Mouse (Mus musculus) naive thymus-derived CD4-positive, alpha-beta T cell, adult 2 months (primary cell): ENCODE data around the gene Zfp691.

Source experiments
- DNase-seq: peaks from one replicate; pipeline ENCODE4 v3.0.0-alpha.2; 2011; ENCODE audit warnings: low read depth

The Zfp691 gene

GRCm38 (mm10) chr4:119167663-119168062 is 6.3 kb downstream of the Zfp691 start:
- DNase-seq, result peak; percentile 93

GRCm38 (mm10) chr4:119167068-119167467 is 6.9 kb downstream of the Zfp691 start:
- no peak for DNase-seq

DNA sequence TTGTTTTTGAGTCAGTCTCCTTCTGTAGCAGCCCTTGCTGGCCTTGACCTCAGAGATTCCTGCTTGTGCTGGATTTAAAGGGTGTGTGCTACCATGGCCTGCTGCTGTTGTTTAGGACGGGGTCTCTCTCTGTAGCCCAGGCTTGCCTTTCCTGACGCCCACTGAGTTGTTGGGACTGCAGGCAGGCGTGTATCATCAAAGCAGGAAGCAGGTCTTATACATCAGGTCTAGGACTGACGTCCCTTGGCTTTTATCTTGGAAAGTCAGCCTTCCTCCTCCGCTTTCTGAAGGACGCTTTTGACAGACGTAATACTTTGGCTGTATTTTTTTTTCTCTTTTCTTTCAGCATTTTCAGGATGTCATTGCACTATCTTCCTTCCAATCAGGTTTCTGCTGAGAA is 8.1 kb downstream of the Zfp691 start:
- DNase-seq, result no peak

GRCm38 (mm10) chr4:119162990-119163389 is 11.0 kb downstream of the Zfp691 start:
- DNase-seq, result no peak

GRCm38 (mm10) chr4:119161358-119161757 is 12.6 kb downstream of the Zfp691 start:
- DNase-seq, result no peak

DNA sequence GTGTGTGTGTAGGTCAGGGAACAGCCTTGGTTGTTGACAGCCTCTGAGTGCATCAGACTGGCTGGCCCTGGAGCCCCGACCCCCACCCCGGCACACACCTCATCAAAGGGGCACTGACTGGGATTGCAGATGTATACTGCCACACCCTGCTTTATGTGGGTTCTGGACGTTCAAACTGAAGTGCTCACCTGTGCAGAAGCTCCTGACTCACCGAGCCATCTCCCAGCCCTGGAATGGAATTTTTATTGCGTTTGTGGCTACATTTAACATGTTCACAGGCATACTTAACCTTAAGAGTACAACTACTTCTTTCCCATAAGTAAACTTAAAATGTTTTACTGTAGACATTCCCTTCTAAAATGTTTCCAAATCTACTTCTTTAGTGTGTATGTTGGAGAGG is 16.1 kb downstream of the Zfp691 start:
- DNase-seq, result no peak

- peak; percentile 75 for DNase-seq
Observed at GRCm38 (mm10) chr4:119157186-119157585, 16.8 kb downstream of the Zfp691 start.

- no peak for DNase-seq
Observed at GRCm38 (mm10) chr4:119148741-119149140, 25.3 kb downstream of the Zfp691 start.

DNA sequence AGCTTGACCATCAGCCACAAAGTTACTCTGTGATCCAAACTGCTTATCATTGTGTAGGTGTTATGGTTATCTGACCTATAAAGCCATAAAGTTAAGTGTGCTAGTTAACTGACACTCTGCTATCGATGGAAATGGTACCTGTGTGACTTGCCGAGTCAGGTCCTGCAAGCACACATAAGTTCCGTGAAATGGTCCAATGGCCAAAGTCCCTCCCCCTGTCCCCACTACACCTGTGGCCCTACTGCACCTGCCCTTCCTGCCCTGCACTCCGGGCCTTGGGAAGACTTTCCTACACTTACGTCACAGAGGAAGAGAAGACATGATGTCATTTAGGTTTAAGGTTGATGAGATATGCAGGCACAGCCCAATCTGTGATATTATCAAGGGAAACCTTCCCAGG is 26.6 kb downstream of the Zfp691 start:
- no peak for DNase-seq

DNA sequence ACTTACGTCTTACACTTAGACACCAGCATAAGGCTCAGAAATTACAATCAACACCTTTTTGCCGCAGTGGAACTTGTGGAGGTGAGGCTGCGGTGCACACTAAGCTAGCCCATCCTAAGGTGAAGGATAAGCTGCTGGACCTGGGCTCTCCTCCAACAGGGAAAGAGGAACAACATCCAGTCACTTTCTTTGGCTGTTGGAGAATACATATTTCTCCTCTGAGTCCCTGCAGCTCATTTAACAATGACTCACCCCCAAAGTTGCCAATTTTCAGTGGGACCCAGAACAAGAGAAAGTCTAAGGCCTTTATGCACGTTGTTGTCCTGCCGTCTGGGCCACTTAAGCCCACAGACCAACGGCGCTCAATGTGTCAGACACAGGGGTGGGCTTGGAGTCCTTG is 27.2 kb downstream of the Zfp691 start:
- no peak for DNase-seq

GRCm38 (mm10) chr4:119142230-119142871 is 31.6 kb downstream of the Zfp691 start:
- peak; percentile 46 for DNase-seq

- DNase-seq, result no peak
Observed at GRCm38 (mm10) chr4:119141191-119141590, 32.8 kb downstream of the Zfp691 start.

DNA sequence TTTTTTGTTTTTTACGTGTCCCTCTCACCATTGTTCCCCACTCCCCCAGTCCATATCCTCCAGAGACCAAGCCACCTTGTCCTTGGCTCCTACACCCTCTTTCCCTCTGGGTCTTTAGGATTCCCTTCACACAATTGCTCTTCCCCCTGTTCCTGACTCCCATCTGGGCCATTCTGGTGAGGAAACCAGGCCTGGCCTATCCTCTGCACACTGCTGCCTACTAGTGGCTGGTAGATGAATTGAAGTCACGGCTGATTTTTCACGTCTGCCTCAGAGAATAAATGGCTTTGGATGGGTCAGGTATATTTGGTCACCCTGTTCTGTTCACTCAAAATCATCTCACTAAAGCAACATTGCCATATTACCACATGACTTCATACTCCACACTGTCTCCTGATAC is 33.9 kb downstream of the Zfp691 start:
- peak; percentile 74 for DNase-seq

DNA sequence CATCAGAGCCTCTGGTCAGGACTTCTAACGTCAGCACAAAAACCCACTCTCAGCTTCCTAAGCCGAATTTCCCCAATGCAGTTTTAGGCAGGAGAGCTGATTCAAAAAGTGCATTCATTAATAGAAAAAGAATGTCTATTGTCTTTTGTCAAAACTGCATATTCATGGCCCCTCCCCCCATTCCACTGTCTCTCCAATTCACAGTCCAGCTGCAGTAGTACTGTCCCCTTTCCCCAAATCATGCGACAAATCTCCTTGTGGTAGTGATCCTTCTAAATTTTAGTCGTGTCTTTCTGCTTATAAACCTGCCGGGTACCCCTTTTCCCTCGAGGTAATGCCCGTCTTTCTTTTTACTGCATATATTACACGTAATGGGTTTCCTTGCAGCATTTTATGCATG is 35.2 kb downstream of the Zfp691 start:
- peak; percentile 2 for DNase-seq

GRCm38 (mm10) chr4:119138171-119138570 is 35.8 kb downstream of the Zfp691 start:
- DNase-seq, result no peak

- DNase-seq, result no peak
Observed at GRCm38 (mm10) chr4:119137313-119137712, 36.7 kb downstream of the Zfp691 start.

GRCm38 (mm10) chr4:119133860-119134259 is 40.1 kb downstream of the Zfp691 start:
- no peak for DNase-seq

DNA sequence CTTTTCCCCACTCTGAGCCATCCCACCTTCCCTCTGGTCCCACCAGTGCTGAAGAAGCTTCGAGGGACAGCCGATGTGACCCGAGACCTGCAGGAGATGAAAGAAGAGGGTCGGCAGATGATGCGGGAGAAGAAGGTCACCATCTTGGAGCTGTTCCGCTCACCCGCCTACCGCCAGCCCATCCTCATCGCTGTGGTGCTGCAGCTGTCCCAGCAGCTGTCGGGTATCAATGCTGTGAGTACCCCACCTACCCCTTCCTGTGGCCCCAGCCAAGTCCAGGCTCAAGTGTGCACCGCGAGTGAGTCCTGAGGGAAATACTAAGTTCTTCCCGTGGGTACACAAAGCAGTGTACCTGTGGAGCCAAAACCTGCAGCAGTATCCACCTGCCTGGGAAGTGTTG is 40.7 kb downstream of the Zfp691 start:
- DNase-seq, result no peak

GRCm38 (mm10) chr4:119131189-119131910 is 42.6 kb downstream of the Zfp691 start:
- no peak for DNase-seq

- DNase-seq, result no peak
Observed at GRCm38 (mm10) chr4:119129096-119129495, 44.9 kb downstream of the Zfp691 start.

- no peak for DNase-seq
Observed at GRCm38 (mm10) chr4:119128547-119128946, 45.4 kb downstream of the Zfp691 start.

- DNase-seq, result peak; percentile 79
Observed at GRCm38 (mm10) chr4:119127229-119127628, 46.8 kb downstream of the Zfp691 start.

- no peak for DNase-seq
Observed at GRCm38 (mm10) chr4:119125577-119126270, 48.3 kb downstream of the Zfp691 start.
